Mouse (Mus musculus) heart, embryonic 11.5 days (tissue): ENCODE measurements around the gene Sergef. TPM values are rescaled to one million over a fixed set of nuclear protein-coding genes. Genes with fewer than 3 reads are reported as not detected.
"Not testable (repeated sequence)": the region's sequence is repeated elsewhere in the genome, so short reads cannot be mapped to it uniquely, and the experiment has no call there.

Source experiments
- ATAC-seq: fragments of 200-750 bp; cut with Nextera tagmentation; replicated peaks from 2 replicates; pipeline ENCODE4 v1.8.0; 2017; ENCODE audit warnings: moderate library complexity; ENCODE audit not compliant: insufficient number of reproducible peaks, low FRiP score, low TSS enrichment
- H3K27ac ChIP-seq: fragments of 300-500 bp; sonication (generic); 2 replicates; pipeline ENCODE4 v1.5.1; 2014; ENCODE audit warnings: mild to moderate bottlenecking, low read depth, low read length
- H3K27me3 ChIP-seq: fragments of 300-500 bp; sonication (generic); 2 replicates; pipeline ENCODE4 v1.6.1; 2014; ENCODE audit warnings: mild to moderate bottlenecking, low read length, mixed read lengths; ENCODE audit not compliant: control insufficient read depth, insufficient read depth
- H3K36me3 ChIP-seq: fragments of 300-500 bp; sonication (generic); 2 replicates; pipeline ENCODE4 v1.6.1; 2014; ENCODE audit warnings: mild to moderate bottlenecking, low read length, moderate library complexity, mixed read lengths; ENCODE audit not compliant: control insufficient read depth, insufficient read depth
- H3K4me1 ChIP-seq: fragments of 300-500 bp; sonication (generic); 2 replicates; pipeline ENCODE4 v1.6.1; 2014; ENCODE audit warnings: low read length; ENCODE audit not compliant: control insufficient read depth, insufficient read depth
- H3K4me2 ChIP-seq: fragments of 300-500 bp; sonication (generic); 2 replicates; pipeline ENCODE4 v1.6.1; 2014; ENCODE audit warnings: mild to moderate bottlenecking, moderate library complexity
- H3K4me3 ChIP-seq: fragments of 300-500 bp; sonication (generic); 2 replicates; pipeline ENCODE4 v1.5.1; 2014; ENCODE audit warnings: low read depth, low read length
- H3K9ac ChIP-seq: fragments of 300-500 bp; sonication (generic); 2 replicates; pipeline ENCODE4 v1.6.1; 2014; ENCODE audit warnings: mild to moderate bottlenecking, low read depth, low read length, moderate library complexity
- H3K9me3 ChIP-seq: fragments of 300-500 bp; sonication (generic); replicated peaks from 2 replicates; pipeline ENCODE4 v1.6.1; 2016; ENCODE audit warnings: low read length; ENCODE audit not compliant: control insufficient read depth
- WGBS: fragments of 180-500 bp; shearing (Covaris S2); extraction: QIAGEN DNeasy Blood & Tissue Kit; methylation state at CpG from one replicate; pipeline ENCODE4 v1.1.7; 2014; ENCODE audit not compliant: insufficient replicate concordance; 5-methylcytosine and 5-hydroxymethylcytosine counted together
- polyA plus RNA-seq: library from polyadenylated mRNA; unstranded; fragments of >200 nt; fragmentation: Nextera tagmentation; extraction: Ambion mirVana; gene quantifications from 2 replicates; pipeline ENCODE4 v1.2.1, GENCODE M21; 2014

Gene Sergef
- polyA plus RNA-seq, 1 experiment from 2014 or later = 11.6 TPM

DNA sequence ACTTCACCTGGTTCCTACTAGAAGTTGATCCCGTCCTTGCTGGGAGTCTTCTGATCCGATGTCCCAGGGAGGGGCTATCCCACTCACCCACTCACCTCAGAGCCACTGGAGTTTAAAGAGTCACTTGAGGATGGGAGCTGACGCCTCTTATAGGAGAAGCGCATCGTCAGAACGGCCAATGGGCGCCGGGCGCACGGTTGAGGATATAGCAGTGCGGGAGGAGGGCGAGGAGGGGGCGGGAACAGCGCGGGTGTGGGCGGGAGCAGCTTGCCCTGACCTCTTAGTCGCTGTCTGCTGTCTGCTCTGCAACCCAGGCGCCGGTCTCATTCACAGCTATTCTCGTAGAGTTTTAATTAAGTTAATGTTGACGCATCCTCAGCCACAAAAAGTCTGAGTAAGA, 27.6 kb upstream of the Sergef start:
- 2% methylated on average over 21 of the region's 21 CpGs for WGBS

GRCm38 (mm10) chr7:46665236-46665635, 25.6 kb upstream of the Sergef start:
- 34% methylated on average over 9 of the region's 9 CpGs for WGBS
- Histone ChIP-seq H3K4me3 (no peak overlapping the region), H3K4me1 (peaks cover 2% of the 10 kb centered on the region; the same call in 1 of the 2 replicates), H3K36me3 (no peaks in the 10 kb centered on the region), H3K9me3 (no peaks in the 10 kb centered on the region), H3K9ac (no peak overlapping the region), H3K27me3 (peaks cover 32% of the 10 kb centered on the region), H3K4me2 (no peak overlapping the region), H3K27ac (no peak overlapping the region)
- ATAC-seq = no peak

More for the DNA sequence above, 27.6 kb upstream of the Sergef start:
- no peak overlapping the region for H3K9ac ChIP-seq
- no peaks in the 10 kb centered on the region for H3K9me3 ChIP-seq
- peaks cover 2% of the 10 kb centered on the region; the same call in 1 of the 2 replicates for H3K4me1 ChIP-seq
- H3K4me3 ChIP-seq = peak overlapping the region; percentile 21
- no peak for ATAC-seq
- H3K4me2 ChIP-seq = peak overlapping the region; percentile 49
- H3K27me3 ChIP-seq = peaks cover 32% of the 10 kb centered on the region
- H3K36me3 ChIP-seq = no peaks in the 10 kb centered on the region
- H3K27ac ChIP-seq = no peak overlapping the region

- H3K27ac ChIP-seq = no peak overlapping the region
- ATAC-seq = no peak
Observed at GRCm38 (mm10) chr7:46661591-46662090, 22.0 kb upstream of the Sergef start.

GRCm38 (mm10) chr7:46652279-46652678, 12.7 kb upstream of the Sergef start:
- no peak overlapping the region for H3K4me2 ChIP-seq
- 0 out of 2 replicates have a peak, but pooled peaks cover 2% of the 10 kb centered on the region for H3K4me1 ChIP-seq
- H3K27ac ChIP-seq = no peak overlapping the region
- H3K9me3 ChIP-seq = no peaks in the 10 kb centered on the region
- no peaks in the 10 kb centered on the region for H3K36me3 ChIP-seq
- WGBS = 25% methylated on average over 2 of the region's 2 CpGs
- no peak for ATAC-seq
- H3K9ac ChIP-seq = no peak overlapping the region
- no peaks in the 10 kb centered on the region for H3K27me3 ChIP-seq
- H3K4me3 ChIP-seq = no peak overlapping the region

More at GRCm38 (mm10) chr7:46661591-46662090, 22.0 kb upstream of the Sergef start:
- Histone ChIP-seq H3K27me3 (peaks cover 17% of the 10 kb centered on the region), H3K9me3 (no peaks in the 10 kb centered on the region), H3K9ac (no peak overlapping the region), H3K36me3 (no peaks in the 10 kb centered on the region), H3K4me3 (no peak overlapping the region), H3K4me2 (no peak overlapping the region), H3K4me1 (no peaks in the 10 kb centered on the region)
- 60% methylated on average over 18 of the region's 18 CpGs for WGBS

- H3K4me2 ChIP-seq, H3K36me3 ChIP-seq, H3K27me3 ChIP-seq, H3K9ac ChIP-seq, H3K9me3 ChIP-seq, H3K4me3 ChIP-seq, H3K4me1 ChIP-seq, ATAC-seq, H3K27ac ChIP-seq: not testable (repeated sequence)
- WGBS = 42% methylated on average over 5 of the region's 5 CpGs
Observed at GRCm38 (mm10) chr7:46650231-46650630, 10.6 kb upstream of the Sergef start.

- H3K4me1 ChIP-seq = 0 out of 2 replicates have a peak, but pooled peaks cover 2% of the 10 kb centered on the region
- no peaks in the 10 kb centered on the region for H3K36me3 ChIP-seq
- H3K9ac ChIP-seq = no peak overlapping the region
- WGBS = 68% methylated on average over 4 of the region's 4 CpGs
- no peak overlapping the region for H3K4me3 ChIP-seq
- H3K4me2 ChIP-seq = no peak overlapping the region
- H3K27me3 ChIP-seq = no peaks in the 10 kb centered on the region
- ATAC-seq = no peak
- H3K27ac ChIP-seq = no peak overlapping the region
- H3K9me3 ChIP-seq = no peaks in the 10 kb centered on the region
Observed at GRCm38 (mm10) chr7:46648431-46649140, 9.0 kb upstream of the Sergef start.

DNA sequence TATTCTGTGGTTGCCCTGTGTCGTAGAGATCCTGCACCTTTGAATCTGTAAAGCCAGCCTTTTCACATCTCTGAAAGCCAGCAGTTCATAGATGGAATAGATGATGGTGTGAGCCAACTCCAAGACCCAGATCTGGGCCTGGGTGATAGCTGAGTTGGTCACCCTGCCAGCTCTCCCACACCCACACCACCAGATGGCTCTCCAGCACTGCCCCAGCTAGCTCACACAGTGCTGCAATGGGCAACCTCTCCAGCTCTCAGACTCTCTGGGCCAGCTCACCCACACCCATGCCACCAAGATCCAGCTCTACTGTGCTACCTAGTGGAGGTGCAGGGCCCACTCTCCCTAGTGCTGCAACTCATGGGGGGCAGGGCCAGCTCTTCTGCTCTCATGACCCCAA, 3.6 kb upstream of the Sergef start:
- Histone ChIP-seq H3K36me3 (no peaks in the 10 kb centered on the region), H3K9me3 (no peaks in the 10 kb centered on the region), H3K4me2 (no peak overlapping the region), H3K9ac (no peak overlapping the region), H3K27me3 (peaks cover 6% of the 10 kb centered on the region; the same call in 1 of the 2 replicates), H3K4me3 (no peak overlapping the region), H3K4me1 (no peaks in the 10 kb centered on the region), H3K27ac (no peak overlapping the region)
- WGBS = 54% methylated on average over 1 of the region's 1 CpGs
- ATAC-seq = no peak

- peak overlapping the region; percentile 57 for H3K4me3 ChIP-seq
- peak overlapping the region; percentile 80 for H3K4me2 ChIP-seq
- peaks cover 6% of the 10 kb centered on the region; the same call in 1 of the 2 replicates for H3K27me3 ChIP-seq
- H3K9ac ChIP-seq = peak overlapping the region; percentile 79; the same call in 1 of the 2 replicates
- 19% methylated on average over 17 of the region's 17 CpGs for WGBS
- ATAC-seq = 0 out of 2 replicates have a peak, but pooled peaks have one; percentile 13
- no peaks in the 10 kb centered on the region for H3K9me3 ChIP-seq
- H3K36me3 ChIP-seq = no peaks in the 10 kb centered on the region
- H3K27ac ChIP-seq = no peak overlapping the region
- H3K4me1 ChIP-seq = no peaks in the 10 kb centered on the region
Observed at GRCm38 (mm10) chr7:46640062-46640461, 455 bp upstream of the Sergef start.
